Mouse (Mus musculus): ENCODE measurements around the gene Pramef12. TPM values are rescaled to one million over a fixed set of nuclear protein-coding genes. Genes with fewer than 3 reads are reported as not detected.

Pramef12 gene
- polyA plus RNA-seq, 1 experiment, result not detected

DNA sequence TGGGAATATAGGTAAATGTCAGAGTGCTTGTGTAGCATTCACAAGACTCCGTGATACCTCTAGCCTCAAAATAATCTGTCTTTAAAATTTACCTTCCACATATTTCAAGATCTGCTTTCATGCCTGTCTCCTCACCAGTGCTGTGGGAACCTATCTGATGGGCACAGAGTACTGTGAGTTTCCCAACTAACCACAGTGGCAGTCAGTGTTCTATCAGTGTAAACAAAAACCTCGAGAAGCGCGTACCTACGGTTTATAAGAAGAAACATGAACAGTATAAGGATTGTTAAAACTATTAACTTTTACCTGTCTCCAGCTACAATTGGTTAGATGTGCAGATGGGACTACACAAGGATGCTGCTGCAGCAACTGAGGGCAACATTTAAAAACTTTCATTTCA, 25.0 kb upstream of the Pramef12 start:
- H3K4me2 ChIP-seq (ENCODE audit: low read depth), result no peak overlapping the region
- H3ac ChIP-seq (ENCODE audit: control insufficient read depth, insufficient read length), result no peak overlapping the region
- no peaks in the 10 kb centered on the region for H3K36me3 ChIP-seq (ENCODE audit: control insufficient read depth, insufficient read depth)
- H3K79me2 ChIP-seq (ENCODE audit: control insufficient read depth, insufficient read depth), result no peaks in the 10 kb centered on the region
- H3K27me3 ChIP-seq (ENCODE audit: control insufficient read depth, insufficient read depth, insufficient read length), result no peaks in the 10 kb centered on the region
- TF ChIP-seq E2F4 (IDR thresholded peaks at IDR 0.05; ENCODE audit: insufficient read depth) (no peak), REST (IDR thresholded peaks at IDR 0.05; ENCODE audit: insufficient read depth, insufficient read length) (no peak)
- H3K4me3 ChIP-seq, result no peak overlapping the region

DNA sequence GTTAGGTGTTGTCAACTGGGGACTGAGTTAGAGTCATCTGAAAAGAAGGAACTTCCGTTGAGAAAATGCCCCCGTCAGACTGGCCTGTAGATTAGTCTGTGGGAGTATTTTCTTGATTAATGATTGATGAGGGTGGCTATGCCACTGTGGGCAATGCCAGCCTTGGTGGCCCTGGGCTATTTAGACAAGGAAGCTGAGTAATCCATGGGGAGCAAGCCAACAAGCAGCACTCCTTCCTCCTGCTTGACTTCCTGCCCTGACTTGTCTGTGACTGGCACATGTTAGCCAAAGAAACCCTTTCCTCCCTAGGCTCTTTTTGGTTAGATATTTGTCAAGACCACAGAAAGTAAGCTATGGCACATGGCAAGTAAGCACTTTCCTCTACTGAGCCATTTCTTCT, 22.5 kb upstream of the Pramef12 start:
- H3K4me3 ChIP-seq, result no peak overlapping the region
- H3K4me2 ChIP-seq (ENCODE audit: low read depth), result no peak overlapping the region
- no peaks in the 10 kb centered on the region for H3K36me3 ChIP-seq (ENCODE audit: control insufficient read depth, insufficient read depth)

GRCm38 (mm10) chr4:144428868-144429267, 20.6 kb upstream of the Pramef12 start:
- Histone ChIP-seq H3K4me2 (ENCODE audit: low read depth) (no peak overlapping the region), H3ac (ENCODE audit: control insufficient read depth, insufficient read length) (no peak overlapping the region), H3K27me3 (ENCODE audit: control insufficient read depth, insufficient read depth, insufficient read length) (no peaks in the 10 kb centered on the region), H3K79me2 (ENCODE audit: control insufficient read depth, insufficient read depth) (no peaks in the 10 kb centered on the region), H3K36me3 (ENCODE audit: control insufficient read depth, insufficient read depth) (no peaks in the 10 kb centered on the region), H3K4me3 (no peak overlapping the region)
- TF ChIP-seq TCF3 (IDR thresholded peaks at IDR 0.05; ENCODE audit: insufficient read length, low read depth) (no peak), TCF12 (IDR thresholded peaks at IDR 0.05; ENCODE audit: insufficient read depth, poor library complexity, severe bottlenecking) (no peak), MAX (IDR thresholded peaks at IDR 0.05; ENCODE audit: low read depth) (no peak), USF1 (IDR thresholded peaks at IDR 0.05; ENCODE audit: low read depth) (no peak), POLR2A (IDR thresholded peaks at IDR 0.05; ENCODE audit: insufficient read length, low read depth) (no peak), E2F4 (IDR thresholded peaks at IDR 0.05; ENCODE audit: insufficient read depth) (no peak), POLR2AphosphoS2 (IDR thresholded peaks at IDR 0.05; ENCODE audit: insufficient read length, low read depth) (no peak), MYOD1 (IDR thresholded peaks at IDR 0.05; ENCODE audit: control insufficient read depth in 1 of 3, insufficient read length in 2 of 3, low read depth in 2 of 3) (no peak), SRF (IDR thresholded peaks at IDR 0.05; ENCODE audit: control insufficient read depth, insufficient read length, low read depth) (no peak), REST (IDR thresholded peaks at IDR 0.05; ENCODE audit: insufficient read depth, insufficient read length) (no peak), MYOG (IDR thresholded peaks at IDR 0.05; ENCODE audit: control insufficient read depth in 1 of 3, insufficient read depth in 1 of 3, insufficient read length in 2 of 3, low read depth in 2 of 3) (no peak), CEBPB (IDR thresholded peaks at IDR 0.05; ENCODE audit: insufficient read depth, poor library complexity, severe bottlenecking) (no peak)

More for the DNA sequence above, 22.5 kb upstream of the Pramef12 start:
- no peak for TF ChIP-seq REST (IDR thresholded peaks at IDR 0.05; ENCODE audit: insufficient read depth, insufficient read length)
- TF ChIP-seq POLR2A (IDR thresholded peaks at IDR 0.05; ENCODE audit: insufficient read length, low read depth), result no peak
- no peak for TF ChIP-seq SRF (IDR thresholded peaks at IDR 0.05; ENCODE audit: control insufficient read depth, insufficient read length, low read depth)
- TF ChIP-seq MAX (IDR thresholded peaks at IDR 0.05; ENCODE audit: low read depth), result no peak
- TF ChIP-seq E2F4 (IDR thresholded peaks at IDR 0.05; ENCODE audit: insufficient read depth), result no peak
- no peak for TF ChIP-seq CEBPB (IDR thresholded peaks at IDR 0.05; ENCODE audit: insufficient read depth, poor library complexity, severe bottlenecking)
- TF ChIP-seq MYOD1 (IDR thresholded peaks at IDR 0.05; ENCODE audit: control insufficient read depth in 1 of 3, insufficient read length in 2 of 3, low read depth in 2 of 3), result no peak
- no peak for TF ChIP-seq TCF12 (IDR thresholded peaks at IDR 0.05; ENCODE audit: insufficient read depth, poor library complexity, severe bottlenecking)
- no peak for TF ChIP-seq TCF3 (IDR thresholded peaks at IDR 0.05; ENCODE audit: insufficient read length, low read depth)
- no peak for TF ChIP-seq USF1 (IDR thresholded peaks at IDR 0.05; ENCODE audit: low read depth)
- TF ChIP-seq MYOG (IDR thresholded peaks at IDR 0.05; ENCODE audit: control insufficient read depth in 1 of 3, insufficient read depth in 1 of 3, insufficient read length in 2 of 3, low read depth in 2 of 3), result no peak
- TF ChIP-seq POLR2AphosphoS2 (IDR thresholded peaks at IDR 0.05; ENCODE audit: insufficient read length, low read depth), result no peak
- Histone ChIP-seq H3K79me2 (ENCODE audit: control insufficient read depth, insufficient read depth) (no peaks in the 10 kb centered on the region), H3ac (ENCODE audit: control insufficient read depth, insufficient read length) (no peak overlapping the region), H3K27me3 (ENCODE audit: control insufficient read depth, insufficient read depth, insufficient read length) (no peaks in the 10 kb centered on the region)

DNA sequence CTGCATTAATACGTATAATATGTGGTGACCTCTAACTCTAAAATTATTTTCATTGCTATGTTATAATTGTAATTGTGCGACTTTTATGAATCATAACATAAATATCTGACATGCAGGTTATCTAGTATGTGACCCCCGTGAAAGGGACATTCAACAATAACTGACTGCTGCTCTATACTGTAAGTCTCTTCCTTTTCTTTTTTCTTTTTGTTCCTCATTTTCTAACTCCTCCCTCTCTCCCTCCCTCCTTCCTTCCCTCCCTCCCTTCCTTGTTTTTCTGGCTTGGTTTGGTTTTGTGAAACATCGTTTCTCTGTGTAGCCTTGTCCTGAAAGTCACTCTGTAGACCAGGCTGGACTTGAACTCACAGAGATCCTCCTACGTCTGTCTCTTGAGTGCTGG, 16.3 kb upstream of the Pramef12 start:
- H3K36me3 ChIP-seq (ENCODE audit: control insufficient read depth, insufficient read depth), result no peaks in the 10 kb centered on the region
- no peaks in the 10 kb centered on the region for H3K27me3 ChIP-seq (ENCODE audit: control insufficient read depth, insufficient read depth, insufficient read length)
- no peak for TF ChIP-seq POLR2AphosphoS2 (IDR thresholded peaks at IDR 0.05; ENCODE audit: insufficient read length, low read depth)
- TF ChIP-seq TCF3 (IDR thresholded peaks at IDR 0.05; ENCODE audit: insufficient read length, low read depth), result no peak
- TF ChIP-seq MYOD1 (IDR thresholded peaks at IDR 0.05; ENCODE audit: control insufficient read depth in 1 of 3, insufficient read length in 2 of 3, low read depth in 2 of 3), result no peak
- TF ChIP-seq E2F4 (IDR thresholded peaks at IDR 0.05; ENCODE audit: insufficient read depth), result no peak
- no peak for TF ChIP-seq CEBPB (IDR thresholded peaks at IDR 0.05; ENCODE audit: insufficient read depth, poor library complexity, severe bottlenecking)
- no peak for TF ChIP-seq TCF12 (IDR thresholded peaks at IDR 0.05; ENCODE audit: insufficient read depth, poor library complexity, severe bottlenecking)
- TF ChIP-seq SRF (IDR thresholded peaks at IDR 0.05; ENCODE audit: control insufficient read depth, insufficient read length, low read depth), result no peak
- no peak for TF ChIP-seq POLR2A (IDR thresholded peaks at IDR 0.05; ENCODE audit: insufficient read length, low read depth)
- TF ChIP-seq REST (IDR thresholded peaks at IDR 0.05; ENCODE audit: insufficient read depth, insufficient read length), result no peak
- no peak for TF ChIP-seq USF1 (IDR thresholded peaks at IDR 0.05; ENCODE audit: low read depth)
- H3K4me3 ChIP-seq, result no peak overlapping the region
- H3K4me2 ChIP-seq (ENCODE audit: low read depth), result no peak overlapping the region
- no peaks in the 10 kb centered on the region for H3K79me2 ChIP-seq (ENCODE audit: control insufficient read depth, insufficient read depth)
- H3ac ChIP-seq (ENCODE audit: control insufficient read depth, insufficient read length), result no peak overlapping the region

- H3K36me3 ChIP-seq (ENCODE audit: control insufficient read depth, insufficient read depth), result no peaks in the 10 kb centered on the region
Observed at GRCm38 (mm10) chr4:144420644-144421043, 12.4 kb upstream of the Pramef12 start.

More at GRCm38 (mm10) chr4:144420644-144421043, 12.4 kb upstream of the Pramef12 start:
- no peak for TF ChIP-seq MYOG (IDR thresholded peaks at IDR 0.05; ENCODE audit: control insufficient read depth in 1 of 3, insufficient read depth in 1 of 3, insufficient read length in 2 of 3, low read depth in 2 of 3)
- no peak for TF ChIP-seq POLR2A (IDR thresholded peaks at IDR 0.05; ENCODE audit: insufficient read length, low read depth)
- no peak for TF ChIP-seq USF1 (IDR thresholded peaks at IDR 0.05; ENCODE audit: low read depth)
- no peak for TF ChIP-seq E2F4 (IDR thresholded peaks at IDR 0.05; ENCODE audit: insufficient read depth)
- TF ChIP-seq MAX (IDR thresholded peaks at IDR 0.05; ENCODE audit: low read depth), result no peak
- no peak for TF ChIP-seq POLR2AphosphoS2 (IDR thresholded peaks at IDR 0.05; ENCODE audit: insufficient read length, low read depth)
- Histone ChIP-seq H3K4me2 (ENCODE audit: low read depth) (no peak overlapping the region), H3ac (ENCODE audit: control insufficient read depth, insufficient read length) (no peak overlapping the region), H3K79me2 (ENCODE audit: control insufficient read depth, insufficient read depth) (no peaks in the 10 kb centered on the region), H3K27me3 (ENCODE audit: control insufficient read depth, insufficient read depth, insufficient read length) (no peaks in the 10 kb centered on the region), H3K4me3 (no peak overlapping the region)
